Mouse (Mus musculus) heart, embryonic 14.5 days (tissue): ENCODE measurements around the gene Flvcr2. TPM values are rescaled to one million over a fixed set of nuclear protein-coding genes. Genes with fewer than 3 reads are reported as not detected.
"Not testable (repeated sequence)": the region's sequence is repeated elsewhere in the genome, so short reads cannot be mapped to it uniquely, and the experiment has no call there.

Experiments
- ATAC-seq: fragments of 200-750 bp; cut with Nextera tagmentation; 2 replicates; pipeline ENCODE4 v1.8.0; 2017; ENCODE audit warnings: low read depth, moderate TSS enrichment; ENCODE audit not compliant: insufficient number of reproducible peaks, insufficient read depth, low FRiP score
- H3K27ac ChIP-seq, 2 experiments: fragments of 200-500 bp in 1 of 2; fragments of 300-500 bp in 1 of 2; sonication (generic) in 1 of 2; replicated peaks in 1 of 2; 2 replicates each; pipeline ENCODE4 v1.5.1; 2012 to 2014; ENCODE audit warnings: low read depth in 2 of 2, low read length in 2 of 2, control low read depth in 1 of 2, mild to moderate bottlenecking in 1 of 2, mixed read lengths in 1 of 2; ENCODE audit not compliant: control insufficient read depth in 1 of 2, insufficient read depth in 1 of 2
- H3K27me3 ChIP-seq: fragments of 300-500 bp; sonication (generic); 2 replicates; pipeline ENCODE4 v1.6.1; 2014; ENCODE audit warnings: mild to moderate bottlenecking, low read length, control low read depth; ENCODE audit not compliant: control insufficient read depth, insufficient read depth
- H3K36me3 ChIP-seq: fragments of 300-500 bp; sonication (generic); 2 replicates; pipeline ENCODE4 v1.6.1; 2014; ENCODE audit warnings: mild to moderate bottlenecking, control low read depth, low read length, mixed read lengths; ENCODE audit not compliant: control insufficient read depth, insufficient read depth
- H3K4me1 ChIP-seq, 2 experiments: fragments of 200-500 bp in 1 of 2; fragments of 300-500 bp in 1 of 2; sonication (generic) in 1 of 2; 2 replicates each; pipeline ENCODE4 v1.6.1; 2012 to 2014; ENCODE audit warnings: low read length in 2 of 2, control low read depth in 1 of 2, mixed read lengths in 1 of 2; ENCODE audit not compliant: control insufficient read depth in 2 of 2, insufficient read depth in 2 of 2
- H3K4me2 ChIP-seq: fragments of 300-500 bp; sonication (generic); 2 replicates; pipeline ENCODE4 v1.6.1; 2014; ENCODE audit warnings: mild to moderate bottlenecking, low read length
- H3K4me3 ChIP-seq, 2 experiments: fragments of 200-500 bp in 1 of 2; fragments of 300-500 bp in 1 of 2; sonication (generic) in 1 of 2; 2 replicates each; pipeline ENCODE4 v1.5.1; 2012 to 2014; ENCODE audit warnings: low read length in 2 of 2, mild to moderate bottlenecking in 2 of 2, control low read depth in 1 of 2, low read depth in 1 of 2, moderate library complexity in 1 of 2; ENCODE audit not compliant: control insufficient read depth in 1 of 2, insufficient read depth in 1 of 2
- H3K9ac ChIP-seq: fragments of 300-500 bp; sonication (generic); 2 replicates; pipeline ENCODE4 v1.6.1; 2014; ENCODE audit warnings: mild to moderate bottlenecking, low read length
- H3K9me3 ChIP-seq: fragments of 300-500 bp; sonication (generic); 2 replicates; pipeline ENCODE4 v1.6.1; 2016; ENCODE audit warnings: low read length, control low read depth; ENCODE audit not compliant: control insufficient read depth
- WGBS: fragments of 180-500 bp; shearing (Covaris S2); extraction: QIAGEN DNeasy Blood & Tissue Kit; methylation state at CpG from one replicate; pipeline ENCODE4 v1.1.7; 2014; 5-methylcytosine and 5-hydroxymethylcytosine counted together
- polyA plus RNA-seq: library from polyadenylated mRNA; unstranded; fragments of >200 nt; fragmentation: Nextera tagmentation; extraction: Ambion mirVana; gene quantifications from 2 replicates; pipeline ENCODE4 v1.2.1, GENCODE M21; 2014

The Flvcr2 gene
- 7.8 TPM in 2 replicates for polyA plus RNA-seq

DNA sequence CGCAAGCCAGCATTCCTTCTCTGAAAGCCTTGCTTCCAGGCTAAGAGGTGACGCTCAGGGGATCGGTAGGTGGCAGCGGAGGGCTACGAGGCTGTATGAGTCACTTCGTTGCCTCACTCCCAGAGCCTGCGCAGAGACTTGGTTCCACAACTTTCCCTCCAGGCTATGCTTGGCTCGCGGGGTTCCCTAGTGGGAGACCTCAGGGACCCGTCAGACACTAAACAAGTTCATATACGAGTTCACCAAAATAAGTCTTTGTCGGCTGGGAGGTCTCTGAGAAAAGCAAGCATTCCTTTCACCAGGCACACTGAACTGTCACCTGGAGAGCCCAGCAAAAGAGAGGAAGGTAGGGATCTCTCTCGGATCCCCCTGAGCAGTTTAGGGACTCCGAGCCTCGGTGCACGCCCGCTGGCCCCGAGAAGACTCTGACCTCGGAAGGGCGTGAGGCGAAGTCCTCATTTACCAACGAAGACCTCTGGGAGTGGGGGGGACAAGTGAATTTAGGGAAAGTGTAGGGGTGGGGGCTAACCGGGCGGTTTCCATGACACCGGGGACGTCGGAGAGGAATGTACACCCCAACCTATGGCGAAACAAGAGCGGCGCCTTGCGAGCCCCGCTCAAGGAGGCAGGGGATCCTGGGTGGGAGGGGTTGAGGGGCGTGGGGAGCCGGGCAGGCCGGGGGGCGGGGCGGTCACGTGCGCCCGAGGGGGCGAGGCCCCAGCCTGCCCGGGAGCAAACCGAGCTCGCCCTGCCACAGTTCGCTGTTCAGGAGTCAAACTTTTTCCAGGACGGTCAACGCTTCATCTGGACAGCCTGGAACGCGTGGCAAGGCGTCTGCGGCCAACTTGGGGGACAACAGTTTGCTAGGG lies at the start of gene Flvcr2:
Gene Flvcr2 (plus strand): TSS at position 713 of the 869 bp plus-strand sequence.
- ATAC-seq: peak; percentile 83
- Histone ChIP-seq H3K4me1 (peaks cover 7 to 10% of the 10 kb centered on the region in 2 experiments), H3K9ac (peak within 1 kb of the TSS; percentile 78), H3K9me3 (no peaks in the 10 kb centered on the region), H3K4me3 (peak within 1 kb of the TSS; percentile 59 to 73), H3K27me3 (no peaks in the 10 kb centered on the region; the same call in none of the 2 replicates), H3K36me3 (no peaks in the 10 kb centered on the region), H3K27ac (peak within 1 kb of the TSS; percentile 68 to 83), H3K4me2 (peak within 1 kb of the TSS; percentile 97)
- WGBS: 1% methylated on average over 49 of the region's 51 CpGs

DNA sequence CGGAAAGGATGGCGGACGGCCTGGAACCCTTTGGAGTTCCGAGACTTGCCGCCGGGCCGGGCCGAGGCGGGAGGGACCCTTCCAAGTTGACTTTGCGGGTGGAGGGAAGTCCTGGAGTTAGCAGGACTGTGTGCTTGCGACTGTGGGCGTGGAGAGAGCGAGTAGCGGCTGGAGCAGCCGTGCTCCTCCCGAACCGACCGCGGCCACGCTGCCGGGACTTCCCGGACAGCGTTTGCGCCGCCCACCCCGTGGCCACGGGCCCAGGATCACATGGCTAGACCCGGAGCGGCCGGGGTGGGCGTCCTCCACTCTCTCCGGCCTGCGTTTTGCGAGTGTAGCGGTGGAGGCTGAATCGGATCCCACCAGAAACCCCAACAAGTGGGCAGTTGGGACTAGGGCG lies 48.2 kb upstream of the Flvcr2 start:
- Histone ChIP-seq H3K4me3 (peak overlapping the region; percentile 22 to 30), H3K9ac (peak overlapping the region; percentile 52), H3K27ac (0 out of 4 replicates have a peak overlapping the region, but pooled peaks of 1 of the 2 experiments have one; percentile 41), H3K4me2 (peak overlapping the region; percentile 58)
- not testable (repeated sequence) for H3K27me3 ChIP-seq, H3K36me3 ChIP-seq, H3K4me1 ChIP-seq, H3K9me3 ChIP-seq
- ATAC-seq: peak; percentile 89
- 30% methylated on average over 7 of the region's 37 CpGs for WGBS

DNA sequence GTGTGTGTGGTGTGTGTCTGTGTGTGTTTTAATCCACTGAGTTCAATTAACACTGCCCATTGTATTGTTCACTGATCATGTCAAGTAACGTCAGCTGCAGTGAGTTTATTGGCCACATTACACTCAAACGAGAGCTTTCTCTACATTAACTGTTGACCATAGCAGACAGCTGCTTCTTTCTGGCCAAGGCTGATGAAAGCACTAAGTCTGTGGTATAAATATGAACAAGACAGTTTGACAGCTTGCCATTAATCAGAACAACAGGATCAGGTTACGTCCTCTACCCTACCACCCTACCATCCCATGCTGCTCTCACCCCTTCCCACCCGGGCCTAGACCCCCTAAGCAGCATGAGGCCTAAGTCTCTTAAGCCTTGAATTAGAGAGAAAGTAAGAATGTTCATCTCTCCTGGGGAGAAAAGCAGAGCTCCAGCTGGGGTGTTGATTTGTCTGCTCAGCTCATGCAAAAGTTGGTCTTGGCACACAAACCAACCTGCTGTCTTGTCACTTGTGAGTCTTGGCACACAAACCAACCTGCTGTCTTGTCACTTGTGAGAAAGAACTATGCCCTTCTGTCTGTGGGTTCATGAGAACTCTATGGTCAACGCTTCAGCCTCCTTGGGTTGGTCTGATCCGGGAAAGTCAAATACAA lies 46.0 kb upstream of the Flvcr2 start:
- H3K4me2 ChIP-seq: no peak overlapping the region
- no peaks in the 10 kb centered on the region for H3K27me3 ChIP-seq
- no peak overlapping the region for H3K9ac ChIP-seq
- H3K9me3 ChIP-seq: no peaks in the 10 kb centered on the region
- peaks cover 6 to 10% of the 10 kb centered on the region in 2 experiments for H3K4me1 ChIP-seq
- ATAC-seq: no peak
- no peak overlapping the region for H3K4me3 ChIP-seq
- no peaks in the 10 kb centered on the region for H3K36me3 ChIP-seq
- H3K27ac ChIP-seq: no peak overlapping the region
- WGBS: 70% methylated on average over 6 of the region's 6 CpGs

DNA sequence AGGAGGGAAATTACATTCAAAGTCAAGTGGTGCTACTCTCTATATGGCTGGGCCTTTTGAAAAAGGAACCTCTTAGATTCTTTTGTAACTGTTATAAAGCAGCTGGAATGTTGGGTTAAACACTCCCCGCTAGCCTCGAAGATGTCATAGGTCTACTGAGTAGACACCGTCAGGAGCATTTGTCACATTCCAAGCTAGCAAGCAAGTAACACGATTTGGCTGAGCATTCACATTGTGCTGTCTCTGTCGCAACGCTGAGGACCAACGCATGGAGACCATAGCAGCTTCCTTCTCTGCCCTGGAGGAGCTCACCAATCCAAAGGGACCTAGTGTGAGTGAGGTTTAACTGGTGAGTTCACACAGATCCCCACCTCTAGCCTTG lies 45.5 kb upstream of the Flvcr2 start:
- H3K9ac ChIP-seq: no peak overlapping the region
- H3K9me3 ChIP-seq: no peaks in the 10 kb centered on the region
- 71% methylated on average over 7 of the region's 7 CpGs for WGBS
- peaks cover 10 to 12% of the 10 kb centered on the region in 2 experiments for H3K4me1 ChIP-seq
- H3K4me2 ChIP-seq: no peak overlapping the region
- ATAC-seq: no peak
- H3K27me3 ChIP-seq: no peaks in the 10 kb centered on the region
- H3K4me3 ChIP-seq: no peak overlapping the region
- no peaks in the 10 kb centered on the region for H3K36me3 ChIP-seq
- no peak overlapping the region for H3K27ac ChIP-seq

DNA sequence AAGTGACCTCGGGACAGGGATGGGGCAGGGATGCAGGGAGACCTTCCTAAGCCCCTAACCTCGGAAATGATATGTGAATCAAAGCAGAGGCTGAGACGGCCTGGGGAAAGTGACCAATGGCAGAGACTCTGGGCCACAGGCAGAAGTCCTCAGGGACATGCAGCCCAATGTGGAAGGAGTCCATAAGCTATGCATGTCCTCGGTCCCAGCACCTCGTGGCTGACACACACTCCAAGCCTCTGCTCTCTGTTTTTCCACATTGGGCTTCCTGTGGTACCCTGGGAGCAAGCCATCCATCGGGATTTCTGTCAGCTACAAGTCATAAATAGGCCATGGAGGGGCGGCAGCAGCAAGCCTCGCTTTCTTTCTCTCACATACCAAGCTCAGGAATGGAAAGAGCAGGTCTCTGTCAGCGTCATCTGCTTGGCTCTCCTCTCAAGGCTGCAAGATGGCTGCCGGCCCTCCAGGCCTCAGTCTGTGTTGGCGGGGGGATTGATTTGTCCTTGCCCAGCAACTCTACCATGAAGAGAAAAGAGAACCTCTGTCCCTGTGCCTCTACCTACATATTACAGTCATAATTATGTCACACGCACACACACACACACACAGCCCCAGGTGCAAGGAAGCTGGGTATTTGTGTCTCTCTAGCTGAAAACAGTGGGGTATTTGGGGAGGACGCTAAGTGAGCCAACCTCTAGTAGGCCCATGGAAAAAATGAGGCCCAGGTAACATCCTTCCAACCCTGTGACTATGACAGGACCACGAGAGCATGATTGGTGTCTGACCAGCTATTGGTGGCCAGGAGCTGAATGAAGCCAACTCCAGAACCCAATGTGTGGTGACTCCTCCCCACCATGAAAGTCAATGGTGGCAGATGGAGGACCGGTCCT lies 43.9 kb upstream of the Flvcr2 start:
- H3K4me3 ChIP-seq: no peak overlapping the region
- H3K27me3 ChIP-seq: no peaks in the 10 kb centered on the region
- no peak overlapping the region for H3K27ac ChIP-seq
- 76% methylated on average over 15 of the region's 15 CpGs for WGBS
- no peaks in the 10 kb centered on the region for H3K9me3 ChIP-seq
- no peak for ATAC-seq
- no peak overlapping the region for H3K4me2 ChIP-seq
- H3K36me3 ChIP-seq: no peaks in the 10 kb centered on the region
- no peak overlapping the region for H3K9ac ChIP-seq
- H3K4me1 ChIP-seq: peaks cover 14 to 16% of the 10 kb centered on the region in 2 experiments

DNA sequence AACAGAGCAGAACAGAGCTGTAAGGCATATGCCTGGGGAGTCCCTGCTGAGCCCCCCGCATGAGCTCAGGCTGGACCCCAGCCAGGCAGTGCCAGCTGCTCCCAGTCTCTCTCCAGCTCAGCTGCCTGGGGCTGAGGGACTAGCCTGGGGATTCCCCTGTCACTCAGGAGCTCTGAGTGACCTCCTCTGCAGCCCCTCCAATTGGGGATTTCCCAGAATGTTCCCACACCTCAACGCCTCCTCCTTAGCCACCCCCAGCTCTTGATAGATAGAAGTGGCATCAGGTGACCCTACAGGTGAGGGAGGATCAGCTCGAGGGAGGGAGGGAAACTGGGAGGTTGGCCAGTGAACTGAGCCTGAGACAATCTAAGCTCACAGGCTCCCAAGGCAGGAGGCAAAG lies 42.8 kb upstream of the Flvcr2 start:
- Histone ChIP-seq H3K9me3 (no peaks in the 10 kb centered on the region), H3K4me2 (no peak overlapping the region), H3K27me3 (no peaks in the 10 kb centered on the region), H3K4me1 (peaks cover 13 to 16% of the 10 kb centered on the region in 2 experiments), H3K27ac (no peak overlapping the region), H3K9ac (no peak overlapping the region), H3K4me3 (no peak overlapping the region), H3K36me3 (no peaks in the 10 kb centered on the region)
- WGBS: 63% methylated on average over 3 of the region's 3 CpGs
- ATAC-seq: no peak

DNA sequence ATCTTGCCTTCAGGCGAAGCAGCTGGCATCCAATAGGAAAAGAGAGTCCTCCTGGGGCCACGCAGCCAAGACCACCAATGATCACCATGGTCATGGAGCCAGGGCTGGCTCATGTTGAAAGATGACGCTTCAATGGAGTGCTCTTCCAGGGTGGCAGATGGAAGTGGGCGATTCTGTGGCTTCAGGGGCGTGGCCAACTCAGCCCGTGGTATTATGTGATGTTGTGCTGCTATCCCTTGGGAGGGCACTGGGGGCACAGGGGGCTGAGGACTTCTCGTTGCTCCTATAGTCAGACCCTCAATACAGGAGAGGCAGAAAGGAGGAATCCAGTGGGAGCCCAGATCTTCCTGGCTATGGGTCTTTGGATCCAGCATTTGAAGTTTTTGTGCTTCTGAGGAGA lies 41.8 kb upstream of the Flvcr2 start:
- H3K36me3 ChIP-seq: no peaks in the 10 kb centered on the region
- no peaks in the 10 kb centered on the region for H3K9me3 ChIP-seq
- H3K4me2 ChIP-seq: 0 out of 2 replicates have a peak overlapping the region, but pooled peaks have one; percentile 81
- peaks cover 12 to 16% of the 10 kb centered on the region in 2 experiments for H3K4me1 ChIP-seq
- H3K27ac ChIP-seq: peak overlapping the region; percentile 75 to 90
- 69% methylated on average over 7 of the region's 7 CpGs for WGBS
- no peak overlapping the region for H3K4me3 ChIP-seq
- H3K9ac ChIP-seq: no peak overlapping the region
- no peaks in the 10 kb centered on the region for H3K27me3 ChIP-seq
- no peak for ATAC-seq
